Mouse (Mus musculus): Measurements from ENCODE around the gene Emc9.

Gene Emc9

DNA sequence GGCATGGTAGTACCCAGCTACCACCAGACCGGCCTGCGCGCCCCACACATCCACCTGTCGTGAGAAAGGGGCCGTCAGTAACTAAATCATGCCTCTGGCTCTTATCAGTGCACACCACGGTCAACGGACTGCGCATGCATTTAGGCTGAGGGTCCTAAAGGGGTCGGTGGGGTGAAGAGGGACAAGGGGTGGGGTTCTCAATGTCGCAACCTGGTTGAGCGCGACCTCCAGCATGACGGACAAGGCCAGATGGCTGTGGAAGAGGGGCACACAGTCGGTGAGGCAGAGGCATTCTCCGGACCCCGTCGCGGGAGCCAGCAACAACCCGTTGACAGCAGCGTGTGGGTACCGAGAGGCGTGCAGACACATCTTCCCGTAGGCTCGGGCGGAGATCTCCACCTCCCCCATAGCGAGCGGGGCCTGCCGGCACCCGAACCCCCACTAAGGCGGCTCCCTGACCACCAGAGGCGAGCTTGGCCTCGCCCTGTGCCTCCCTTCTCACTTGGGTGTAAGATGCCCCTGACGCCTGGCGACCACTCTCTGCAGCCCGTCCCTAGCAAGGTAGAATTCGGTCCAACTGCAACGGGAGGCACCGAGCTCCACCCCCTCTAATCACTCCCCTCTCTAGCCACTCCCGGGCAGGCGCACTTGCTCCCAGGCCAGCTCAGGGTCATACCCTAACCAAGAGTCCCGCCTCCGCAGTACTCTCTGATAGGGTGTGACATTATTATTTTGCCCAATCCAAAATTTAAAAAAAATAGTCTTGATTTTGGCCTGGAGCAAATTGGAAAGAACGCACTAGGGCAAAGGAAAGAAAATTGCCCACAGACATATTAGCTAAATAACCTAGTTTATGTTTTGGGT, at the start of gene Emc9:
Emc9 (minus strand) TSS at position 601 of the 864 bp plus-strand sequence.
- DNase-seq, result peak; percentile 83 to 85

DNA sequence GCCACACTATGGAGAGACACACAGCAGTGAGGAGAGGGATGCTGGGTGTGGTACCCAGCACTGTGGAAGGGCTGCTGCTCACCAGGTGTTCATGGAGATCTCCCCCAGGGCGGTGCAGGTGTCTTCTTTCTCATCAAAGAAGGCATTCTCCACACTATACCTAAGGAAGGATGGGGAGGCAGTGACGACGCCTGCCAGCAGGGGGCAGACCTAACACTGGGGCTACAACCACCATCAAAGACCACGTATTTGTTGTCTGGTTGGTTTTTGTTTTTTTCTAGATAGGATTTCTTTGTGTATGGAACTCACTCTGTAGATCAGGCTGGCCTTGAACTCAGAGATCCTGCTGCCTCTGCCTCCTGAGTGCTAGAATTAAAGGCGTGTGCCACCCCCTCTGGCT, 44.2 kb upstream of the Emc9 start:
- DNase-seq, result peak; percentile 46 to 72

DNA sequence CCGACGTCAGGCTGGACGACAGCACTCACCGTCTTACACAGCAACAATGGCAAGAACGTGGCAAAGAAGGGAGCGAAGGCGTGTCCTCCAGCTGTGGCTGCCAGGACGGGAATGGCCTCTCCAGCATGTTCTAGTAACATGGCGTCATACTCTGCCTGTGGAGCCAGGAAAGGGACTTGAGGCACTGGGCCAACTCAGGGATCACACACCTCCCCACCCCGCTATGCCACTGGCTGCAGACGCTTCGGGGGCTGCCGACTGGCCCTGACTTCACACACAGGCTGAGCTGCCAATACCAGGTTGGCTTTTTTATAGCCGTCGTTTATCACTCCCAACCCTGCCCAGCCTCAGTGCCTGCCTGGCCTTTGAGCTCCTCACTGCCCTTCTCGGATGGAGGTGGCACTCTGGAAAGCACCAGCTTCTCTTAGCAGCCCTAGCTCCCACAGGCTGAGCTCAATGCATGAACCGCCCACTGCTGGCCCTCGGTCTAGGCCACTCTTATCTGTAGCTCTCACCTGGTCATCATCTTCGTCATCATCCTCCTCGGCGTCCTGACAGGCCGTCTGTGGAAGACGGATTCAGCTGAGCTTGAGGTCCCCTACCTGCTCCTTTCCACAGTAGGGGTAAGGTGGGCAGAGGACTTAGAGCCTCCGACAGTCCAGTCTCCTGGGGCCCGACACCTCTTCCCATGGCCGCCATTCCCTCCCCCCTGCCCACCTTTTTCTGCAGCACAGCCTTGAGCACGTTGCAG, 43.1 kb upstream of the Emc9 start:
- no peak for DNase-seq

DNA sequence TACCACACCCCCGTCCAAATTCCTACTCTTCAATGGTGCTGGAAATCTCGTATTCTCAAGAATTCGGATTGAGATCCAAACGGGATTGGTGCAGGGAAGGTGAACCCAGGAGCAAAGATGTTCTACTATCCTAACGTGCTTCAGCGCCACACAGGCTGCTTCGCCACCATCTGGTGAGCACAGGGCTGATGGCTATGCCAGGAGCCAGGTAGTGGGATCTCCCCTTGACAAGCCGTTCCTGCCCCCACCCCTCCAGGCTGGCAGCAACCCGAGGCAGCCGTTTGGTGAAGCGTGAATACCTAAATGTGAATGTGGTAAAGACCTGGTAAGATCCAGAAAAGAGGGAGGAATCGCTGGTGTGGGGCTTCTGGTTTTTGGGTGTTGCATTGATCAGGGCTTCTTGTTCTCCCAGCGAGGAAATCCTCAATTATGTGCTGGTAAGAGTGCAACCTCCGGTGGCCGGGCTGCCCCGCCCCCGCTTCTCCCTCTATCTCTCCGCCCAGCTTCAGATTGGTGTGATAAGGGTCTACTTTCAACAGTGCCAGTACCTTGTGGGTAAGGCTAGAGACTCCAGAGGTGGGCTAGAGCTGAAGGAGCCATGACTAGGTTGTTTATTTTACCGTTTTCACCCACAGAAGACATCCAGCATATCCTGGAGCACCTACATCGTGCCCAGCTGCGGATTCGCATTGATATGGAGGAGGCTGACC, 33.5 kb upstream of the Emc9 start:
- peak in 1 of 2 experiments; percentile 15 for DNase-seq

DNA sequence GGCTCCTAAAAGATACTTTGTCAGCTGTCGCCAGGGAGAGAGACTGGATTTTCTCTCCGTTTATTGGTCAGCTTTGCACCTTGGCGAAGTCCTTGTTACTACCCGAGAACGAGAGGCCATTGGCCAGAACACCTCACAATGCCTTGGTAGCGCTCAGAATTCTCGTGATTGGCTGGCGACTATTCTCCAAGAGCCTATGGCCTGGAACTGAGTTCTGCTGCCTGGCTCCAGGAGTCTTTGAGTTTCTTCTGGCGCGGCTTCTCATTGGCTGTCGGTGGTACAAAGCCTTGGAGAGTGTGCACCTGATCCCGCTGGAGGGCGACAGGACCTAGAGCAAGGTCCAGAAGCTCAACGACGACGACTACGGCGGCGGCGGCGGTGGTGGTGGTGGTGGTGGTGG, 32.7 kb upstream of the Emc9 start, which contains the start of gene Rec8:
Rec8 (plus strand) TSS at position 216 of the 400 bp plus-strand sequence.
- DNase-seq, result peak; percentile 53 to 67

DNA sequence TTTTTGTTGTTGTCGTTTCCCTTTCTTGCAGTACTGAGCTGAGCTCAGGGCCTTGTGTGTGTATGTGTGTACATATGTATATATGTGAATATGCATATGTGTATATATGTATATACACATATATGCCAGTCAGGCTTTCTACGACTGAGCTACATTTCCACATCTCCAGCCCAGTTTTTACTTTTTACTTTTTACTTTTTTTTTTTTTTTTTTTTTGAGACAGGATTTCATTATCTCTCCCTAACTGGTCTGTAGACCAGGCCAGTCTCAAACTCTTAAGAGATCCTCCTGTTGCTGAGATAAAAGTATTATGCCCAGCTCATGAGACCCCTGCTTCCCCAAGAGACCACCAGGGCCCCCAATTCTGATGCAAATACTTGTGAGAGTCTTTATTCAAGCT, 31.7 kb upstream of the Emc9 start:
- no peak for DNase-seq

DNA sequence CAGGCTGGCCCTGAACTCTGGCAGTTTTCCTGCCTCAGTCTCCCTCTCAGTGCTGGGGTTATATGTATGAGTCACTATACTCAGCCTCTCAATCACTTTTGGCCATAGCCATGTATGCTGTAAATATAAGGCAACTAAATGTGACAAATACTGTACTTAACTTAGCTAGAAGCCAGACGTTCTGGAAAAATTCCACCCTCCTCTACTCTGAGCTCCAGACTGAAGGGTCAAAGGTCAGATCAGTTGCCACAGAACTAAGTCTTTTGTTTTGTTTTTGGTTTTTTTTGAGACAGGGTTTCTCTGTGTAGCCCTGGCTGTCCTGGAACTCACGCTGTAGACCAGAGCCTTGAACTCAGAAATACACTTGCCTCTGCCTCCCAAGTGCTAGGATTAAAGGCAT, 30.8 kb upstream of the Emc9 start:
- no peak for DNase-seq

DNA sequence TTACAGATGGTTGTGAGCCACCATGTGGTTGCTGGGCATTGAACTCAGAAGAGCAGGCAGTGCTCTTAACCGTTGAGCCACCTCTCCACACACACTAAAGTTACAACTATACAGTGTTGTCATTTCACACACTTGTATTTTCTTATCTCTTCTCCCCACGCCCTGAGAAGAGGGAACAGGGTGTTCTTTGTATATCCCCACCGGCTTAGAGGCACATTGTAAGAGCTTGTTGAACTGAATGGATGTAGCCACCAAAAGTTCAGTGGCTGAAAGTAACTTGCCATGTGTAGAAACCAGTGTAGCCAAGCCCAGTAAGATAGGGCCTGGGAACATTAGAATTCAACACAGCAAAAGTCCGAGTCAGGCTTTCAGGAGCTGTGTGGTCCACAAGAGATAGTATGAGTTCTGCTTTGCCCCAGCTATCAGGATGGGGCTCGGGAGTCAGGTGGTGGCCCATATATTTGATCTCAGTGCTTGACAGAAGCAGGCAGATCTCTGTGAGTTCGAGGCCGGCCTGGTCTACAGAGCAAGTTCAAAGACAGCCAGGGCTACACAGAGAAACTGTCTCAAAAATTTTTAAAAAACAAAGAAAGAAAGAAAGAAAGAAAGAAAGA, 29.6 kb upstream of the Emc9 start:
- no peak for DNase-seq

DNA sequence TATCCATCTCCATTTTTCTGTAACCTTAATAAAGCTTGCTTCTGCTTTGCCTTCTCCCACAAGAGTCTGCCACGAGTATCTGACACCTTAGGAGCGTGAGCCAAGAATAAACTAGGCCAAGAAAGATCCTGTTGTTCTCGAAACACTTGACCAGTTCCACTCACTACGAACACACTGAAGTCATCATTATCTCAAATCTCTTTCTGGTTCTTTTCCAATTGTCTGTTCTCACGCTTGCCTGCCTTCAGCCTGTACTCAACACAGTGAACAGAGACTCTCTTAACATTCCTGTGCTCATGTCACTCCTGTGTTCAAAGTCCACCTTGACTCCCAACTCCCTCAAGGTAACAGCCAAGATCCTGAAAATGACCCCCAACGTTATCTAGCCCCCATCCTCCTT, 28.2 kb upstream of the Emc9 start:
- DNase-seq, result no peak

DNA sequence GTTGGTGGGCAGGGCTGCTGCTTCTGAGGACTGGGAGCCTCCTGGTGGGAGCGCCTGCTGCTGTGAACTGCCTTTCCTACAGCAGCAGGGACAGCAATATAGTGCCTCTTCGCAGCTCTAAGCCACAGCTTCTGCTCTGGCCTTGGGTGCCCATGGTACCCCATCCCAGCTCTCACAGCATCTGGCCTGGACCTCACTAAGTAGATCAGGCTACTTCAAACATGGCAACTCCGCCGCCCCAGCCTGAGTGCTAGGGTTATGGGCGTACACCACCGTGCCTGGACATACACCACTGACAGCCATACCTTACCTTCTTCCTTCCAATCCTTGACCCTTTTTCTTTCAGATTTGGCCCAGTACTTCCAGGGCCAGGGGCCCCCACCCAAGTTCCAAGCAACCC, 23.2 kb upstream of the Emc9 start:
- no peak for DNase-seq

DNA sequence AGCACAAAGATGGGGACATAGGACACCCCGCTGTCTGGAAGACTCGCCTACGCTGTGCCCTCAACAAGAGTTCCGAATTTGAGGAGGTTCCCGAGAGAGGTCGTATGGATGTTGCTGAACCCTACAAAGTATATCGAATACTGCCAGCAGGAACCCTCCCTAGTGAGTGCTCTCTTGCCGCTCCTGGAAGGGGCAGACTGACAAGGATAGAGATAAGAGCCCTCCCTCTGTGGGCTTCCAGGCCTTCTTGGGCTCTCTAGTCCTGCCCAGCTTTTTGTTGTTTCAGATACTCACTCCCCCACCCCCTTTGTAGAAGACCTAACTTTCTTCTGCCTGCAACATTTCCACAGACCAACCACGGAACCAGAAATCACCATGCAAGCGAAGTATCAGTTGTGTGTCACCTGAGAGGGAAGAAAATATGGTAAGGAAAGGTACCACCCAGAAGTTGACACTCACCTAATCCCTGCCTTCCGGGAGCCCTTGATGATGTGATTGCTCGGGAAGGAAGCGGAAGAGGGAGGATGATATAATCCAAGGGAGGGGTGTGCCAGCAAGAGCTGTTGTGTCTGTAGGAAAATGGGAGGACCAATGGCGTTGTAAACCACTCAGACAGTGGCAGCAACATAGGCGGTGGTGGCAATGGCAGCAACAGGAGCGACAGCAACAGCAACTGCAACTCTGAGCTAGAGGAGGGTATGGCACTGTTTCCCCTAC, 20.8 kb upstream of the Emc9 start:
- DNase-seq, result no peak

DNA sequence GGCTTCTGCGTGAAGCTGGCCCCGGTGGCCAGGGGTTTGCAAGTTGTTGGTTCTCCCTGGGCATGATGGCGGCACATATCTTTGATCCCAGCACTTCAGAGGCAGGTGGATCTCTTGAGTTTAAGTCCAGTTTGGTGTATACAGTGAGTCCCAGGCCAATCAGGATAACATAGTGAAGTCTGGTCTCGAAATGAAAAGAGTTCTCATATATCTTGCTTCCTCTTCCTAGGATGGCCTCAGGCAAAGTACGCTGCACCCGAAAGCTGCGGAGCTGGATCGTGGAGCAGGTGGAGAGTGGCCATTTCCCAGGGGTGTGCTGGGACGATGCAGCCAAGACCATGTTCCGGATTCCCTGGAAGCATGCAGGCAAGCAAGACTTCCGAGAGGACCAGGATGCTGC, 19.7 kb upstream of the Emc9 start:
- no peak for DNase-seq

DNA sequence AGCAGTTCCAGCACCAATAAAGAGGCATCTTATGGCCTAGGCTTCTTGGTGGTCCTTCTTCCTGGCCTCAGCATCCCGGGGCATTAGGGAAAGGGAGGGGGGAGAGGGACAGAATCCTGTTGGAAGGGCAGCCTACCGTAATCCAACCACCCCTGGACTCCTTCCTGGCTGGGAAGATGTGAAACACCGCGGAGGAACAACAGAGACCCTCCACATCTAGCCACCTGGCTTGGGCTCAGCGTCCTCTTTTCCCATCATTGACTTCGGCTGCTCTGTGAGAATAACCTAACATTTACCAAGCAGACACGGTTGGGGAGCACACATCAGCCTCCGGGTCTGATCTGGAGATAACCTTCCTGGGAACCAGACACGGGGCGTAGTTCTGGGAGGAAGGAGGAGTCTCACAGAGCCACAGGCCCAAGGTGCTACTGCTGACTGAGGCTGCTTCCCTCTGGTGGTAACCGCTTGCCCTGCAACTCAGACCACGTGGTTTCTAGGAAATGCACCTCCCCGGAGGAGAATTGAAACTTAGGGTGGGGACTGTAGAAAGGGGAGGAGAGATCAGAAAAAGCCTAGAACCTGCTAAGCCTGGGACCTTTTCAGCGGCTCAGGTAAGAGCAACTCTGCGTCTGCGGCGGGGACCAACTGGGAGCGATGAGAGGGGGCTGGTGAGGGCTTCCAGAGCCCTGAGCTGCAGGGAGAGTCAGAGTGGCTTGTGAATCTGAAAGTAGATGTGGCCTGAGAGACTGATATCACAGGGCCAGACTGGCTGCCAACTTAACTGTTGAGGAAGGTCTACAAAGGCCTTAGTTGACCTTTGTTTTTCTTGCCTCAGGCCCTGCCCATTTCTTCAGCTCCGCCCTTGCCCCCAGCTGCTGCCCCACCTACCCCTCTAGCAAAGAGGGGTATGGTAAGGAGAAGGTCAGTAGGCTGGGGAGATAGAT, 18.8 kb upstream of the Emc9 start:
- DNase-seq, result peak; percentile 94 to 96

DNA sequence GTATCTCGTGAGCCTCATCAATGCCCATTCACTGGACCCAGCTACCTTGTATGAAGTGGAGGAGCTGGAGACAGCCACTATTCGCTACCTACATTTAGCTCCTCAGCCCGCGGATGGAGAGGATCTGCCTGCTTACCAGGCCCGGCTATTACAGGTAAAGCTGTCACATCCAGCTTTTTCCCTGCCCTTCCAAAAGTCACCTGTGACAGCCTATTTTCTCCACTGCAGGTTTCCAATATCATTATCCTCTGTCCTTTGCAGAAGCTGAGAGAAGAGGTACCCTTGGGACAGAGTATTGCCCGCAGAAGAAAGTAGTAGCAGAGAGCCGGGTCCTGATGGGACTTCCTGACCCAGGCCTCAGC, 18.1 kb upstream of the Emc9 start, which contains the start of gene Irf9:
Irf9 (plus strand) TSS at position 301 of the 362 bp plus-strand sequence.
- no peak for DNase-seq

DNA sequence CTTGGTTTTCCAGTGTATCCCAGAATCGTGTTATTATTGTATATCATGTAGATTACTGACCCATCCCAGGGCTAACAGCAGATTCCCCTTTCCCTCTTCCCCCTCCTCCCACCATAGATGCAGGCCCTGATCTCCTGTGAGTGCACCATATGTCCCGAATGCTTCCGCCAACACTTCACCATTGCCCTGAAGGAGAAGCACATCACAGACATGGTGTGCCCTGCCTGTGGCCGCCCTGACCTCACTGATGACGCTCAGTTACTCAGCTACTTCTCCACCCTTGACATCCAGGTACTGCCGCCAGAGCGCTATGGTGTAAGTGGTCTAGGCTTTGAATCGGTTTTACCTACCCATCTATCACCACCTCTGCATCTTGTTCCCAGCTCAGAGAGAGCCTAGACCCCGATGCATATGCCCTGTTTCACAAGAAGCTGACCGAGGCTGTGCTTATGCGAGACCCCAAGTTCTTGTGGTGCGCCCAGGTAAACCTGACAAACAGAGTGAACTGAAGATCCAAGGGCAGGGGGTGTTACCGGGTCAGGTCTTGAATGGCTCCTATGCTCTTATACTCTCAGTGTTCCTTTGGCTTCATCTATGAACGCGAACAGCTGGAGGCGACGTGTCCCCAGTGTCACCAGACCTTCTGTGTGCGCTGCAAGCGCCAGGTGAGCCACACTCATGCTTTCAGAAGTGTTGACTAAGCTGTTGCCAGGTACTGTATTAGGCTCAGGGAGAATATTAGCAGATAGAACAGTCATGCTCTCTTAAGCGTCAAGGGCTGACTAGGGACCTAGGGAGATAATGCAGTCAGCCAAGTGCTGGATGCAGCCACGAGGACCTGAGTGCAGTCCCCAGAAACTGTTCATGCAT, 13.7 kb upstream of the Emc9 start:
- no peak for DNase-seq

DNA sequence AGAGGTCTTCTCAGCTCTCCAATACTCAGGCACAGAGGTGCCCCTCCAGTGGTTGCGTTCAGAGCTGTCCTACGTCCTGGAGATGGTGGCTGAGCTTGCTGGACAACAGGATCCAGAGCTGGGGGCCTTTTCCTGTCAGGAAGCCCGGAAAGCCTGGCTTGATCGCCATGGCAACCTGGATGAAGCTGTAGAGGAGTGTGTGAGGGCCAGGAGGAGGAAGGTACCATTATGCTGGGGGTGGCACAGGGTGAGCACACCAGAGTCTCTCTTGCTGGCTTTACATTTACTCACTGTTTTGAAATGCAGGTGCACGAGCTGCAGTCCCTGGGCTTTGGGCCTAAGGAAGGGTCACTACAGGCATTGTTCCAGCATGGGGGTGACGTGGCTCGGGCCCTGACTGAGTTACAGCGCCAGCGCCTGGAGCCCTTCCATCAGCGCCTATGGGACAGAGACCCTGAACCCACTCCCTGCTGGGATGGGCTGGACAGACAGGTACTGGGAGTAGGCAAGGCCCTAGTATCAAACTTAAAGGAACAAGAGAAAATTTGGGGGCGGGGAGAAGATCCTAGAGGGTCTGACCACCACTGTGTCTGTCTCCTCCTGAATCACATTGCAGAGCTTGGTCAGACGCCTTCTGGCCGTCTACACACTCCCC, 11.1 kb upstream of the Emc9 start:
- no peak for DNase-seq

DNA sequence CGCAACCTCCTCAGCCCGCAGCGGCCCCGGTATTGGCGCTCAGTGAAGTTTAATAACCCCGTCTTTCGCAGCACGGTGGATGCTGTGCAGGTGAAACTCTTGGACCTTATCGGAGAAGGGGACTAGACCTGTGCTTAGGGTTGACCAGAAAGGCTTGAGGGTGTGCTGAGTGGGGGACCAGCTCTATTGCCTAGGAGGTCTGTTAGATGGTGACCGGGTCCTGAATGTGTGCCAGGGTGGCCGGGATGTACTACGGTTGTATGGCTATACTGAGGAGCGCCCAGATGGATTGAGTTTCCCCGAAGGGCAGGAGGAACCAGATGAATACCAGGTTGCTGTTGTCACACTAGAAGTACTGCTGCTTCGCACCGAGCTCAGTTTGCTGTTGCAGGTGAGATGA, 7.1 kb upstream of the Emc9 start:
- DNase-seq, result no peak

DNA sequence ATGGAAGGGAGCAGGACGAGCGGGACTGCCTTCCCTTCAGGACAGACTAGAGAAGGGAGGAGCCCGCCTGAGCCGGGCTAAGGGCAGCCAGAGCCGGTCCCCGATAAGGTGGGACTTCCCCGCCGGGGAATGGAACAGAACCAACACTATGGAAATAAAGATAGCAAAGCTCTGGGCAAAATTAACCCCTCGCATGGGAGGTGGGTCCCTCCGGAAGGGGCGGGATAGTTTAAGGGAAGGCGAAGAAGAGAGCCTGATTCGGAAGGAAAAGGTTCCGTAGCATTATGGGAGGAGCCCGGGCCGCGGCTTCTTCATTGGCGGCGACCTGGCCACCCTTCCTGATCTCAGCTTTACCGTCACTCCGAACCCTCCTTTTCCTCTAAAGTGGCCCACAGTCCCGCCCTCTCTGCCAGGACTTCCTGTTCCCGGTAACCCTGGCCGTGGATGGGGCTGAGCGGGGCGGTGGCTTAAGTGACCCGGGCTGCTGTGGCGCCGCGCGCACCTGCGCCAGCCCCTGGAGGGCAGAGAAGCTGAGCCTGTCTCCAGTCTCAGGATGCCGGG, 6.3 kb upstream of the Emc9 start, which contains the start of gene Rnf31:
Rnf31 (plus strand) TSS at position 378 of the 561 bp plus-strand sequence.
- peak; percentile 95 to 97 for DNase-seq

DNA sequence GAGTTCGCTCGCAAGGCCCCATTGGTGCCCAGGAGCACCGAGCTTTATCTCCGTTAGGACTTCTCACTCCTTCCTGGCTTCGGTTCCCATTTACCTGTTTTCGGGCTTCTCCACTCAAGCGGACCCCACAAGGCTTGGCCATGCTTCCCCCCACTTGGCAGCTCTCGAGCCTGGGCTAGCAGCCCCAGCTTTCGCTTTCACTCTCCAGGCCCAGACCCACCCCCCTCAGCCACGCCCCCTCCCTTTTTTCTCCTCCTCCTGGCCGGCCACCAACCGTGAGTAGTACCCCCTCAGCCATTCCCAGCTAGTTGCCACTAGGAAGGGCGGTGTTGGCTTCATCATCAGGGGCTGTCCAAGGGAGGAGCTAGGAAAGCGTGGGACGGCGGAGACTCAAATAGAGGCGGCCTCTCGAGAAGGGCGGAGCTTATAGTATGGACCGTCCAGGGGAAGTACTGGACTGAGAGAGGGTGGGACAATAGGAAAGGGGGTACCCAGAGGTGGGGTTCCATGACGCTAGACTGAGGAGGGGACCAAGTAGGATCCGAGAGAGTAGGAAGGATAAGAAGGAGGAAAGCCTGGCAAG, 5.7 kb upstream of the Emc9 start, which contains the start of gene Psme2:
Psme2 (minus strand) TSS at position 366 of the 583 bp plus-strand sequence.
- peak; percentile 95 to 97 for DNase-seq

Measured in lung, postnatal 4 days (tissue).